Mouse (Mus musculus): ENCODE measurements at regions not wholly inside any gene's neighbourhood (a gene's known extent, or its start where the extent isn't known, plus 50 kb on each side); places are given as distances from the start of the nearest gene placed in this dataset.

GRCm38 (mm10) chr2:137635019-137635621 lies 518.7 kb upstream of the Jag1 start:
- H3K4me2 ChIP-seq = no peak overlapping the region
- H3K27ac ChIP-seq (ENCODE audit: low read depth, low read length) = no peak overlapping the region
- no peak overlapping the region for H3K4me3 ChIP-seq (ENCODE audit: low read depth, low read length)
- no peaks in the 10 kb centered on the region for H3K9me3 ChIP-seq (ENCODE audit: control insufficient read depth, low read length)
- H3K36me3 ChIP-seq (ENCODE audit: control insufficient read depth, insufficient read depth, low read length) = no peaks in the 10 kb centered on the region
- no peaks in the 10 kb centered on the region for H3K27me3 ChIP-seq (ENCODE audit: control insufficient read depth, insufficient read depth, low read length)
- no peak for ATAC-seq (ENCODE audit: low FRiP score)
- 76% methylated on average over 4 of the region's 4 CpGs for WGBS
- no peak for DNase-seq (ENCODE audit: low spot score, missing footprints)
- no peaks in the 10 kb centered on the region for H3K4me1 ChIP-seq (ENCODE audit: control insufficient read depth, insufficient read depth, low read length)
- no peak overlapping the region for H3K9ac ChIP-seq (ENCODE audit: low read length)

- Histone ChIP-seq H3K9ac (ENCODE audit: low read length) (no peak overlapping the region), H3K9me3 (ENCODE audit: control insufficient read depth, low read length) (no peaks in the 10 kb centered on the region), H3K36me3 (ENCODE audit: control insufficient read depth, insufficient read depth, low read length) (no peaks in the 10 kb centered on the region), H3K27me3 (ENCODE audit: control insufficient read depth, insufficient read depth, low read length) (no peaks in the 10 kb centered on the region), H3K4me1 (ENCODE audit: control insufficient read depth, insufficient read depth, low read length) (no peaks in the 10 kb centered on the region), H3K4me2 (no peak overlapping the region), H3K4me3 (ENCODE audit: low read depth, low read length) (no peak overlapping the region), H3K27ac (ENCODE audit: low read depth, low read length) (no peak overlapping the region)
- WGBS = 83% methylated on average over 3 of the region's 3 CpGs
- DNase-seq (ENCODE audit: low spot score, missing footprints) (no peak), ATAC-seq (ENCODE audit: low FRiP score) (no peak)
These were observed 500.2 kb upstream of the Jag1 start for GRCm38 (mm10) chr2:137616637-137617036.

DNA sequence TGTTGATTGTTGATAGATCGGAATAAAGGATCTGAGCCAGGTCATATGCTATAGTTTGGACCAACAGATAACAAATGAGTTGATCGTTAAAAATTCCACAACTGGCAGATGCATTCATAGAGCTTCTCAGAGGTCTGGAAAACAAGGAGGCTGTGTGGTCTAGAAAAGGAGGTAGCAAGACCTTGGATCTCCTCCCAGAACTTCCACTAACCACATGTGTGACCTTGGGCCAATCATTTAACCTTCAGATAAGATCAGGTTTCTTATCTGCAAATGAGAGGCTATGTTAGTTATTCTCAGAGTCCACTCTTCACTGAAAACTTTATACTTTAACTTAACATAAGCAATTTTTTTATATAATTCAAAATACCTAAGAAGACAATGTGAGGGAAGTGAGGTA lies 497.3 kb upstream of the Jag1 start:
- H3K27ac ChIP-seq (ENCODE audit: low read depth, low read length) = no peak overlapping the region
- no peak overlapping the region for H3K4me3 ChIP-seq (ENCODE audit: low read depth, low read length)
- H3K27me3 ChIP-seq (ENCODE audit: control insufficient read depth, insufficient read depth, low read length) = no peaks in the 10 kb centered on the region
- no peaks in the 10 kb centered on the region for H3K9me3 ChIP-seq (ENCODE audit: control insufficient read depth, low read length)
- H3K4me2 ChIP-seq = no peak overlapping the region
- H3K4me1 ChIP-seq (ENCODE audit: control insufficient read depth, insufficient read depth, low read length) = no peaks in the 10 kb centered on the region
- no peak overlapping the region for H3K9ac ChIP-seq (ENCODE audit: low read length)
- no peak for ATAC-seq (ENCODE audit: low FRiP score)
- H3K36me3 ChIP-seq (ENCODE audit: control insufficient read depth, insufficient read depth, low read length) = no peaks in the 10 kb centered on the region
- DNase-seq (ENCODE audit: low spot score, missing footprints) = no peak
- WGBS = 91% methylated on average over 2 of the region's 2 CpGs

DNA sequence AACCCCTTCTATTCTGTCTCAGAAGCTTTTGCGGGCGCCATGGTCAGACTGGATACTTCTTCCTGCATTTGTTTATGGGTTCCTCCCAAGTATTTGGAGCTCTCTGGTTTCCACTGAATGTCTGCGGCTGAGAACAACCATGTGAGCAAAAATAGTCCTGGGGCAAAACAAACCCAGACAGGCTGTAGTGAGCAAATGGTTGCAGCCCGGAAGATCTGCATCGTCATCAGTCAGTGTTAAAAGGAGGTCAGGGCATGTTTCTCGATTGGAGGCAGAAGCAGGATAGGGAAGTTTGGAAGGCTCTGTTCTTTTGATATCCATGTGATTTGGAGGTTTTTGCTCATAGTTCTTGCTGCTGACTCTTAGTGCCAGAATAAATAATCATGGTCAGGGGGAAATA lies 492.1 kb upstream of the Jag1 start:
- Histone ChIP-seq H3K4me3 (ENCODE audit: low read depth, low read length) (no peak overlapping the region), H3K27me3 (ENCODE audit: control insufficient read depth, insufficient read depth, low read length) (no peaks in the 10 kb centered on the region), H3K9me3 (ENCODE audit: control insufficient read depth, low read length) (no peaks in the 10 kb centered on the region), H3K27ac (ENCODE audit: low read depth, low read length) (no peak overlapping the region), H3K9ac (ENCODE audit: low read length) (no peak overlapping the region), H3K4me2 (no peak overlapping the region), H3K36me3 (ENCODE audit: control insufficient read depth, insufficient read depth, low read length) (no peaks in the 10 kb centered on the region), H3K4me1 (ENCODE audit: control insufficient read depth, insufficient read depth, low read length) (no peaks in the 10 kb centered on the region)
- no peak for ATAC-seq (ENCODE audit: low FRiP score)
- 85% methylated on average over 6 of the region's 6 CpGs for WGBS
- no peak for DNase-seq (ENCODE audit: low spot score, missing footprints)

GRCm38 (mm10) chr2:137598136-137598535 lies 481.7 kb upstream of the Jag1 start:
- no peaks in the 10 kb centered on the region for H3K4me1 ChIP-seq (ENCODE audit: control insufficient read depth, insufficient read depth, low read length)
- no peak overlapping the region for H3K9ac ChIP-seq (ENCODE audit: low read length)
- ATAC-seq (ENCODE audit: low FRiP score) = no peak
- H3K4me2 ChIP-seq = no peak overlapping the region
- no peaks in the 10 kb centered on the region for H3K36me3 ChIP-seq (ENCODE audit: control insufficient read depth, insufficient read depth, low read length)
- no peaks in the 10 kb centered on the region for H3K9me3 ChIP-seq (ENCODE audit: control insufficient read depth, low read length)
- H3K4me3 ChIP-seq (ENCODE audit: low read depth, low read length) = no peak overlapping the region
- H3K27ac ChIP-seq (ENCODE audit: low read depth, low read length) = no peak overlapping the region
- 94% methylated on average over 7 of the region's 7 CpGs for WGBS
- H3K27me3 ChIP-seq (ENCODE audit: control insufficient read depth, insufficient read depth, low read length) = no peaks in the 10 kb centered on the region
- no peak for DNase-seq (ENCODE audit: low spot score, missing footprints)

DNA sequence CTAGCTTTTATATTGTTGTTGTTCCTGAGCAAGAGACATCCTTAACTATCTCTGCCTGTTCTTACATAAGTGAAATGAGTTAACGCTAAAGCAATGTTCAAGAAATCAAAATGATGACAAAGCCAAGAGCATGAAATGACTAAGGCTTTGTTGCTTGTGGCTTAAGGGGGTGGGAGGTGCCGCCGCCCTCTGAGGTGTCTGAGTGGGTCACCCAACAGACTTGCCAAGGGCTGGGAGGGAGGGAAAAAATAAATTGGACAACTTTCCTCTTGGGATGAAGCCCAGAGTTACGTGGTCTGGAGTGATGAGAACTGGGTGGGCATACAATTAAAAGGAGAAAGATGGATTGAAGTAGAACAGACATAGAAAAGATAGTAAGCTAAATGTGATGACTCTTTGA lies 478.1 kb upstream of the Jag1 start:
- H3K27ac ChIP-seq (ENCODE audit: low read depth, low read length) = no peak overlapping the region
- no peaks in the 10 kb centered on the region for H3K36me3 ChIP-seq (ENCODE audit: control insufficient read depth, insufficient read depth, low read length)
- no peaks in the 10 kb centered on the region for H3K4me1 ChIP-seq (ENCODE audit: control insufficient read depth, insufficient read depth, low read length)
- DNase-seq (ENCODE audit: low spot score, missing footprints) (no peak), ATAC-seq (ENCODE audit: low FRiP score) (no peak)
- no peak overlapping the region for H3K4me3 ChIP-seq (ENCODE audit: low read depth, low read length)
- WGBS = 93% methylated on average over 4 of the region's 4 CpGs
- H3K9me3 ChIP-seq (ENCODE audit: control insufficient read depth, low read length) = no peaks in the 10 kb centered on the region
- H3K27me3 ChIP-seq (ENCODE audit: control insufficient read depth, insufficient read depth, low read length) = no peaks in the 10 kb centered on the region
- H3K4me2 ChIP-seq = no peak overlapping the region
- H3K9ac ChIP-seq (ENCODE audit: low read length) = no peak overlapping the region

GRCm38 (mm10) chr2:137591551-137591950 lies 475.1 kb upstream of the Jag1 start:
- DNase-seq (ENCODE audit: low spot score, missing footprints) (no peak), ATAC-seq (ENCODE audit: low FRiP score) (no peak)
- no peaks in the 10 kb centered on the region for H3K27me3 ChIP-seq (ENCODE audit: control insufficient read depth, insufficient read depth, low read length)
- H3K27ac ChIP-seq (ENCODE audit: low read depth, low read length) = no peak overlapping the region
- no peak overlapping the region for H3K4me3 ChIP-seq (ENCODE audit: low read depth, low read length)
- no peak overlapping the region for H3K4me2 ChIP-seq
- no peaks in the 10 kb centered on the region for H3K36me3 ChIP-seq (ENCODE audit: control insufficient read depth, insufficient read depth, low read length)
- H3K4me1 ChIP-seq (ENCODE audit: control insufficient read depth, insufficient read depth, low read length) = no peaks in the 10 kb centered on the region
- H3K9ac ChIP-seq (ENCODE audit: low read length) = no peak overlapping the region
- WGBS = 80% methylated on average over 1 of the region's 1 CpGs
- no peaks in the 10 kb centered on the region for H3K9me3 ChIP-seq (ENCODE audit: control insufficient read depth, low read length)

DNA sequence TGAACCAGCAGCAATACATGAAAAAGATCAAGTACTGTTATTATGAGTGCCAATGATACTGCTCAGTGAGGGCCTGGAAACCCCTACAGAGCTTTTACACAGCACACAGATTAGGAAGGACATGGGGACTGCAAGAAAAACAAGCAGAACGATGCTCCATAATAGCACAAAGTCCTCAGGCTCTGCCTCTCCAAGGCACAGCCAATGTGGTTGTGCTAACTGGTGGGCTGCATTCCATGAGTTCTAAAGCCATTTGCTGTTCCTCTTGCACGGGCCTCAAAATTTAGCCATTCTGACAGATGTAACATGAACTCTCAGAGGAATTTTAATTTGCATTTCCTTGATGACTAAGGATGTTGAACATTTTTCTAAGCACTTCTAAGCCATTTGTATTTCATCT lies 465.0 kb upstream of the Jag1 start:
- Histone ChIP-seq H3K4me3 (ENCODE audit: low read depth, low read length) (no peak overlapping the region), H3K4me1 (ENCODE audit: control insufficient read depth, insufficient read depth, low read length) (no peaks in the 10 kb centered on the region), H3K9ac (ENCODE audit: low read length) (no peak overlapping the region), H3K9me3 (ENCODE audit: control insufficient read depth, low read length) (no peaks in the 10 kb centered on the region), H3K4me2 (no peak overlapping the region), H3K27ac (ENCODE audit: low read depth, low read length) (no peak overlapping the region), H3K36me3 (ENCODE audit: control insufficient read depth, insufficient read depth, low read length) (no peaks in the 10 kb centered on the region), H3K27me3 (ENCODE audit: control insufficient read depth, insufficient read depth, low read length) (no peaks in the 10 kb centered on the region)
- ATAC-seq (ENCODE audit: low FRiP score) (no peak), DNase-seq (ENCODE audit: low spot score, missing footprints) (no peak)
- WGBS = 27% methylated on average over 2 of the region's 2 CpGs

DNA sequence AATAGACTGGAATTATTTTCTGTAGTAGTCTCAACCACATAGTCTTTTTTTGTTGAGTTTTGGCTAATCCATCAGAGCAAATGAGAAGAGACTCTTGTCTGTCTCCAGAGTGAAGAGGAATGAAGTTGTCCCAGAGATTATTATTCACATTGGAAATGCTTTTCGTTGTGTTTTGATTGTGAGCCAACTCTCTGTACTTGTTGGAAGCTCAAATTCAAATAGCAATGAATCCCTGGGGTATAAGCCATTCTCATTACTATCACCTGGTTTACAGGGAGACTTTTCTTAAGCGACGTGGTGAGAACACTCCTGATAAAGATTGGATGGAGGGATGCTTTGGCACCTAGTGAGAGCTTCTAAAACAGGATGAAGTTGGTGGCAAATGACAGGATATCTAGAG lies 459.3 kb upstream of the Jag1 start:
- DNase-seq (ENCODE audit: low spot score, missing footprints) (no peak), ATAC-seq (ENCODE audit: low FRiP score) (no peak)
- Histone ChIP-seq H3K4me1 (ENCODE audit: control insufficient read depth, insufficient read depth, low read length) (no peaks in the 10 kb centered on the region), H3K4me2 (no peak overlapping the region), H3K27ac (ENCODE audit: low read depth, low read length) (no peak overlapping the region), H3K27me3 (ENCODE audit: control insufficient read depth, insufficient read depth, low read length) (no peaks in the 10 kb centered on the region), H3K4me3 (ENCODE audit: low read depth, low read length) (no peak overlapping the region), H3K9ac (ENCODE audit: low read length) (no peak overlapping the region), H3K9me3 (ENCODE audit: control insufficient read depth, low read length) (no peaks in the 10 kb centered on the region), H3K36me3 (ENCODE audit: control insufficient read depth, insufficient read depth, low read length) (no peaks in the 10 kb centered on the region)
- 79% methylated on average over 3 of the region's 3 CpGs for WGBS
